Mouse (Mus musculus): ENCODE data around the gene Klhl7. TPM values are rescaled to one million over a fixed set of nuclear protein-coding genes. Genes with fewer than 3 reads are reported as not detected.
A peak's percentile ranks its signal among the peaks of the same experiment; 100 is the strongest.

Klhl7 gene
- total and polyA plus RNA-seq, 2 experiments from 2014 or later: 47.1 to 55.3 TPM

DNA sequence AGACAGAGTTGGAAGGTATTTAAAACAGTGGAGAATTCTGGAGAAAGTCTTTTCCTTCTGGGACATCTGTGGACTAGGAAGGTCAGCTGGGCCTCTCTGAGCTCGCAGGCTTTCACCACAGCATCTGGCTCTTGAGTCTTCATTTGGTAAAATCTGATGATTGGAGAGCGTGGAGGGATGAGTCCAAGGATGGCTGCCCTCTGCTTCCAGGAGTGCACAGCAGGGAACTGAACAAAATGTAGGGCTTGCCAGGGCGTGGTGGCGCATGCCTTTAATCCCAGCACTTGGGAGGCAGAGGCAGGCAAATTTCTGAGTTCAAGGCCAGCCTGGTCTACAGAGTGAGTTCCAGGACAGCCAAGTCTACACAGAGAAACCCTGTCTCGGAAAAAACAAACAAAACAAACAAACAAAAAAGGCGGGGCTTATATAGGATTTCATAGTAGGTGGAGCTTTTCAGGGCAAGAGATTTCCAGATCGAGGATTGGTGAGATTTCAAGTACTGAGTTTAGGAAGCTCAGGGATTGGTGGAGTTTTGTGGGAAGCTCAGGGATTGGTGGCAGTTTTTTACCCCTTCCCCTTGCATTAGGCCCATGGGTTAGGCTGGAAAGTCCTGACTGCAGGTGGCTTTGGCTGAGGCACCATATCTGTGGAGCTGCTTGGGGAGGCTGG is 6.8 kb downstream of the Klhl7 start:
- H3K4me2 ChIP-seq (ENCODE audit: low read depth, low read length): no peak overlapping the region
- H3K4me3 ChIP-seq (ENCODE audit: low read depth, low read length): no peak overlapping the region
- H3K9ac ChIP-seq (replicated peaks; ENCODE audit: low read depth, low read length): no peak overlapping the region
- no peaks in the 10 kb centered on the region for H3K9me3 ChIP-seq (replicated peaks; ENCODE audit: control insufficient read depth, low read length)
- no peaks in the 10 kb centered on the region for H3K4me1 ChIP-seq (ENCODE audit: control insufficient read depth, insufficient read depth)
- no peaks in the 10 kb centered on the region for H3K27me3 ChIP-seq (ENCODE audit: control insufficient read depth, insufficient read depth, low read length)
- WGBS: 93% methylated on average over 7 of the region's 7 CpGs
- ATAC-seq (ENCODE audit: insufficient read depth, low read depth) (no peak), DNase-seq (ENCODE audit: low spot score) (no peak)
- no peak for TF ChIP-seq CTCF (IDR thresholded peaks at IDR 0.05; ENCODE audit: low read depth)
- no peak for TF ChIP-seq EP300 (IDR thresholded peaks at IDR 0.05; ENCODE audit: low read depth)
- H3K36me3 ChIP-seq (replicated peaks; ENCODE audit: control insufficient read depth, insufficient read depth, low read length): no peaks in the 10 kb centered on the region
- no peak overlapping the region for H3K27ac ChIP-seq (ENCODE audit: low read depth)

- no peak for TF ChIP-seq EP300 (IDR thresholded peaks at IDR 0.05; ENCODE audit: low read depth)
- 38% methylated on average over 3 of the region's 3 CpGs for WGBS
- no peak overlapping the region for H3K4me3 ChIP-seq (ENCODE audit: low read depth, low read length)
- no peaks in the 10 kb centered on the region for H3K9me3 ChIP-seq (replicated peaks; ENCODE audit: control insufficient read depth, low read length)
- no peaks in the 10 kb centered on the region for H3K27me3 ChIP-seq (ENCODE audit: control insufficient read depth, insufficient read depth, low read length)
- H3K27ac ChIP-seq (ENCODE audit: low read depth): no peak overlapping the region
- H3K4me1 ChIP-seq (ENCODE audit: control insufficient read depth, insufficient read depth): no peaks in the 10 kb centered on the region
- DNase-seq (ENCODE audit: low spot score): no peak
- H3K4me2 ChIP-seq (ENCODE audit: low read depth, low read length): no peak overlapping the region
- no peak overlapping the region for H3K9ac ChIP-seq (replicated peaks; ENCODE audit: low read depth, low read length)
- H3K36me3 ChIP-seq (replicated peaks; ENCODE audit: control insufficient read depth, insufficient read depth, low read length): no peaks in the 10 kb centered on the region
- ATAC-seq (ENCODE audit: insufficient read depth, low read depth): no peak
Observed at GRCm38 (mm10) chr5:24107740-24108098, 7.3 kb downstream of the Klhl7 start.

DNA sequence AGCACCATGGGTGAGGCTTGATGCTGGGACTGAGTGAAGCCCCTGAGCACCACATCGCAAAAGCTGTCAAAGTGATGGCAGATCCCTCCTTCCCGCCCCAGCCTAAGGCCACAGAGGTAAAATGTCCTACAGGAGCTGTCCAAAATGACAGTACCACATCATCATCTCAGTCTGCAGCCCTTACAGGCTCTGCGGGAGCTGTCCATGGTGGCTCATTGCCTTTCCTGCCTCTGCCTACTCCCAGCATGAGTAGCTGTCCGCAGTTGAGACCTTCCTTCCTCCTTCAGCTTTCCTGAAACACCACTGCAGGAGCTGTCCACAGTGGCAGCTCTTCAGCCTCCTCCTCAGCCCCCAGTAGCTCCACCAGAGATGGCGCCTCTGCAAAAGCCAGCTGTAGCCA is 9.7 kb downstream of the Klhl7 start:
- Histone ChIP-seq H3K4me3 (ENCODE audit: low read depth, low read length) (no peak overlapping the region), H3K27ac (ENCODE audit: low read depth) (no peak overlapping the region), H3K36me3 (replicated peaks; ENCODE audit: control insufficient read depth, insufficient read depth, low read length) (no peaks in the 10 kb centered on the region), H3K4me1 (ENCODE audit: control insufficient read depth, insufficient read depth) (no peaks in the 10 kb centered on the region), H3K27me3 (ENCODE audit: control insufficient read depth, insufficient read depth, low read length) (no peaks in the 10 kb centered on the region), H3K9me3 (replicated peaks; ENCODE audit: control insufficient read depth, low read length) (no peaks in the 10 kb centered on the region), H3K9ac (replicated peaks; ENCODE audit: low read depth, low read length) (no peak overlapping the region), H3K4me2 (ENCODE audit: low read depth, low read length) (no peak overlapping the region)
- no peak for TF ChIP-seq CTCF (IDR thresholded peaks at IDR 0.05; ENCODE audit: low read depth)
- no peak for TF ChIP-seq EP300 (IDR thresholded peaks at IDR 0.05; ENCODE audit: low read depth)
- ATAC-seq (ENCODE audit: insufficient read depth, low read depth) (peak; percentile 73; the same call in 1 of the 2 replicates), DNase-seq (ENCODE audit: low spot score) (peak; percentile 37)
- 71% methylated on average over 5 of the region's 5 CpGs for whole genome bisulfite sequencing

GRCm38 (mm10) chr5:24112116-24112903 is 11.9 kb downstream of the Klhl7 start:
- 88% methylated on average over 12 of the region's 12 CpGs for WGBS
- Histone ChIP-seq H3K27me3 (ENCODE audit: control insufficient read depth, insufficient read depth, low read length) (no peaks in the 10 kb centered on the region), H3K9ac (replicated peaks; ENCODE audit: low read depth, low read length) (no peak overlapping the region), H3K36me3 (replicated peaks; ENCODE audit: control insufficient read depth, insufficient read depth, low read length) (no peaks in the 10 kb centered on the region), H3K4me2 (ENCODE audit: low read depth, low read length) (no peak overlapping the region), H3K9me3 (replicated peaks; ENCODE audit: control insufficient read depth, low read length) (no peaks in the 10 kb centered on the region), H3K27ac (ENCODE audit: low read depth) (no peak overlapping the region), H3K4me1 (ENCODE audit: control insufficient read depth, insufficient read depth) (no peaks in the 10 kb centered on the region), H3K4me3 (ENCODE audit: low read depth, low read length) (no peak overlapping the region)
- no peak for ATAC-seq (ENCODE audit: insufficient read depth, low read depth)
- no peak for TF ChIP-seq EP300 (IDR thresholded peaks at IDR 0.05; ENCODE audit: low read depth)
- no peak for TF ChIP-seq CTCF (IDR thresholded peaks at IDR 0.05; ENCODE audit: low read depth)
- DNase-seq (ENCODE audit: low spot score): no peak

DNA sequence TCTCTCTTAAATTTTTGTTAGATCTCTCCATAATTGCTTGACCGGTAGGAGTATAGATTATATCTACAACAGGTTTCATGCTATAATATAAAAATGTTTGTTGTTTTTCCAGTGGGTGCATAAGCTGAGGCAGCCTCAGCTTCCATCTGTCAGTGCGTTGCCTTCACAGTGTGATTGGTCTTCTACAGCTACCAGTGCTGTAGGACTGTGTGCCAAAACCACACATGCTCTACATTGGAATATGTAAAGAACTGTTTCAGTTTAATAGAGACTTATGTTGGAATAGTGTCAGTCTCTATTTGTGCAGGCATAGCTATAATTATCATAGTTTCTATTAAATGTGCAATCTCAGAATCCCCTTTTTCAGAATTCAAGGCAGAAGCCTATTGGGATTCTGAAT is 21.8 kb downstream of the Klhl7 start:
- H3K27me3 ChIP-seq (ENCODE audit: control insufficient read depth, insufficient read depth, low read length): no peaks in the 10 kb centered on the region
- H3K9me3 ChIP-seq (replicated peaks; ENCODE audit: control insufficient read depth, low read length): no peaks in the 10 kb centered on the region
- ATAC-seq (ENCODE audit: insufficient read depth, low read depth): no peak

More for the DNA sequence above, 21.8 kb downstream of the Klhl7 start:
- Histone ChIP-seq H3K36me3 (replicated peaks; ENCODE audit: control insufficient read depth, insufficient read depth, low read length) (no peaks in the 10 kb centered on the region; the same call in 1 of the 2 replicates), H3K4me2 (ENCODE audit: low read depth, low read length) (no peak overlapping the region), H3K27ac (ENCODE audit: low read depth) (no peak overlapping the region), H3K4me1 (ENCODE audit: control insufficient read depth, insufficient read depth) (peaks cover 19% of the 10 kb centered on the region), H3K4me3 (ENCODE audit: low read depth, low read length) (no peak overlapping the region), H3K9ac (replicated peaks; ENCODE audit: low read depth, low read length) (no peak overlapping the region)
- no peak for DNase-seq (ENCODE audit: low spot score)
- TF ChIP-seq CTCF (IDR thresholded peaks at IDR 0.05; ENCODE audit: low read depth) (no peak), EP300 (IDR thresholded peaks at IDR 0.05; ENCODE audit: low read depth) (no peak)
- 94% methylated on average over 2 of the region's 2 CpGs for WGBS

Measured in heart, postnatal 0 days (tissue).